Mouse (Mus musculus) kidney, adult 2 months (tissue): ENCODE measurements around the gene Sema5a.

Source experiments
- CTCF ChIP-seq: fragments of 200-500 bp; conservative IDR thresholded peaks from 2 replicates; pipeline ENCODE4 v1.5.1; 2011; ENCODE audit warnings: low read depth, mild to moderate bottlenecking, control low read depth, low read length, moderate library complexity, mixed read lengths; ENCODE audit not compliant: insufficient read depth, insufficient read length
- POLR2A ChIP-seq: fragments of 200-500 bp; IDR thresholded peaks from one replicate; pipeline ENCODE4 v1.6.1; 2011; ENCODE audit warnings: low read depth, low read length, control low read depth

- TF ChIP-seq CTCF = no peak
- no peak for TF ChIP-seq POLR2A
Observed at GRCm38 (mm10) chr15:32623037-32623739, 378.6 kb downstream of the Sema5a start.
